8 mouse cellular contexts compared by ENCODE assay signal in the genomic region with DNA sequence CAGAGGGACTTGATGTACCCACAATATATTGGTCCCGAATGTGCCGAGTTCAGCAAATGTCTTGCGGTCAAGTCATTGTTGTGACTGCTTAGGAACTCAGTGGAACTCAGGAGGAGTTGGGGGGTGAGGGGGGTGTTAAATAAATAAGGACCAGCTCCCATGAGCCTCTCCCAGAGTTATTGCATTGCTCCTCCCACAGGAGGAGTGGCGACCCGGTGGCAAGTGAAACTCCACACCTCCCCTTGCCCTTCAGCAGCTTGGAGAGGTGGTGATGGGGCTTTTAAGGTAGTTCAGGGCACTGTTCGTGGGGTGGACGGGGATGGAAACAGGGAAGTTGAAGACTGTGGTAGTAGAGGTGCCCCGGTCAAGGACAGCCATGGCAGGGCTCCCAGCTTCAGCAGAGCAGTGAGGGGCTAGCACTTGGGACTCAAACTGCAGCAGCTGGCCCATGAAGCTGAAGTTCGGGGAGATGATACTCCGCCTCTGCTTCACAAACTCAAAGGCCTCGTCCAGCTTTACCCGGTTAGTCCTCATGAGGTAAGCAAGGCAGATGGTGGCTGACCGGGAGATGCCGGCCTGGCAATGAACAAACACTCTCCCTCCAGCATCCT. TPM values are rescaled to one million over a fixed set of nuclear protein-coding genes. Genes with fewer than 3 reads are reported as not detected.
DNase-seq lines count a peak whose midpoint lies in the region; ATAC-seq and TF ChIP-seq lines count a peak whose summit lies in the region.

No protein-coding gene starts in this region.

- ATAC-seq in G1E (ENCODE audit: extremely low read depth, insufficient number of reproducible peaks, low FRiP score, poor library complexity, severe bottlenecking): no peak
- ATAC-seq in forebrain, embryonic 12.5 days (ENCODE audit: low FRiP score): no peak
- no peak for ATAC-seq in stomach, embryonic 14.5 days (ENCODE audit: insufficient number of reproducible peaks, insufficient read depth, low FRiP score, low read depth)

- peaks cover 16% of the 10 kb centered on the region for H3K36me3 ChIP-seq in G1E (replicated peaks)
- peaks cover 7% of the 10 kb centered on the region for H3K36me3 ChIP-seq in forebrain, embryonic 12.5 days (replicated peaks)
- no peaks in the 10 kb centered on the region for H3K36me3 ChIP-seq in stomach, embryonic 14.5 days (ENCODE audit: control insufficient read depth, insufficient read depth, low read length)

- DNase-seq in 3T3-L1 (ENCODE audit: low read depth, low spot score) (peak; percentile 41), G1E (ENCODE audit: low spot score) (no peak)
- DNase-seq in induced T-regulatory cell, adult 2 months (ENCODE audit: low read depth): peak; percentile 68
- peak; percentile 75 to 86 for DNase-seq in lung, adult 18-20 months
- no peak for DNase-seq in thymus, adult 18-20 months
- no peak for DNase-seq in urinary bladder, postnatal 25 days (ENCODE audit: low spot score)

- peak overlapping the region; percentile 87 for H3K4me2 ChIP-seq in forebrain, embryonic 12.5 days
- H3K4me2 ChIP-seq in stomach, embryonic 14.5 days (replicated peaks; ENCODE audit: low read depth, low read length): peak overlapping the region; percentile 67

- peak overlapping the region; percentile 93 for H3K9ac ChIP-seq in forebrain, embryonic 12.5 days
- H3K9ac ChIP-seq in stomach, embryonic 14.5 days (replicated peaks; ENCODE audit: low read depth, low read length): no peak overlapping the region

- peaks cover 59% of the 10 kb centered on the region for H3K4me1 ChIP-seq in G1E (ENCODE audit: insufficient read depth, low read depth, low read length)
- H3K4me1 ChIP-seq in forebrain, embryonic 12.5 days: peaks cover 61% of the 10 kb centered on the region
- peaks cover 43% of the 10 kb centered on the region for H3K4me1 ChIP-seq in stomach, embryonic 14.5 days (ENCODE audit: control insufficient read depth, insufficient read depth, low read length)

- TF ChIP-seq CTCF in G1E (IDR thresholded peaks at IDR 0.05; ENCODE audit: low read depth, low read length): no peak

- no peaks in the 10 kb centered on the region for H3K9me3 ChIP-seq in G1E (replicated peaks)
- H3K9me3 ChIP-seq in forebrain, embryonic 12.5 days: no peaks in the 10 kb centered on the region
- no peaks in the 10 kb centered on the region for H3K9me3 ChIP-seq in stomach, embryonic 14.5 days (ENCODE audit: control insufficient read depth, low read depth, low read length)

- peak overlapping the region; percentile 27; the same call in 1 of the 2 replicates for H3K4me3 ChIP-seq in G1E (ENCODE audit: low read depth, low read length)
- peak overlapping the region; percentile 83 for H3K4me3 ChIP-seq in forebrain, embryonic 12.5 days (replicated peaks)
- H3K4me3 ChIP-seq in stomach, embryonic 14.5 days (ENCODE audit: low read depth, low read length): peak overlapping the region; percentile 58; the same call in 1 of the 2 replicates

- H3K27me3 ChIP-seq in G1E (ENCODE audit: insufficient read depth, low read length): peaks cover 13% of the 10 kb centered on the region
- H3K27me3 ChIP-seq in forebrain, embryonic 12.5 days: no peaks in the 10 kb centered on the region
- no peaks in the 10 kb centered on the region for H3K27me3 ChIP-seq in stomach, embryonic 14.5 days (ENCODE audit: control insufficient read depth, insufficient read depth, low read length)

- H3K27ac ChIP-seq in forebrain, embryonic 12.5 days: no peak overlapping the region
- H3K27ac ChIP-seq in stomach, embryonic 14.5 days (ENCODE audit: low read length): no peak overlapping the region

- 84% methylated on average over 14 of the region's 14 CpGs for WGBS in forebrain, embryonic 12.5 days
- 74% methylated on average over 14 of the region's 14 CpGs for WGBS in stomach, embryonic 14.5 days

RNA-seq across cellular contexts. Expression of gene Ergic1, which starts 55.2 kb away (rescaled TPM):
- total RNA-seq in G1E (2014; fragmentation: Nextera tagmentation): 92.7 and 103 TPM in 2 replicates
- 22.1 and 23.2 TPM in 2 replicates for total RNA-seq in G1E (2017)
- polyA plus RNA-seq in G1E (2012): 31.7 and 37.1 TPM in 2 replicates
- polyA plus RNA-seq in forebrain, embryonic 12.5 days (2016; fragmentation: Nextera tagmentation; extraction: Ambion mirVana): 99.9 and 105 TPM in 2 replicates
- 133 and 142 TPM in 2 replicates for polyA plus RNA-seq in stomach, embryonic 14.5 days (2014; fragmentation: Nextera tagmentation; extraction: Ambion mirVana)

RNA-seq across cellular contexts. Expression of gene Dusp1, which starts 55.8 kb away (rescaled TPM):
- total RNA-seq in G1E (2014; fragmentation: Nextera tagmentation): 41.8 and 43.0 TPM in 2 replicates
- total RNA-seq in G1E (2017): 4.9 and 5.0 TPM in 2 replicates
- polyA plus RNA-seq in G1E (2012): 5.5 and 6.3 TPM in 2 replicates
- polyA plus RNA-seq in forebrain, embryonic 12.5 days (2016; fragmentation: Nextera tagmentation; extraction: Ambion mirVana): 39.8 and 47.2 TPM in 2 replicates
- 16.2 and 21.0 TPM in 2 replicates for polyA plus RNA-seq in stomach, embryonic 14.5 days (2014; fragmentation: Nextera tagmentation; extraction: Ambion mirVana)

Comparison
In these comparisons a context has a peak if more than half of its experiments do, and no peak if none do; other contexts are left out.
1. DNase-seq: peak in 3T3-L1 (single experiment), induced T-regulatory cell, adult 2 months (single experiment) and lung, adult 18-20 months (2 of 2); none in G1E (single experiment), thymus, adult 18-20 months (0 of 2) and urinary bladder, postnatal 25 days (single experiment).
2. H3K4me3 ChIP-seq: peak in every context shown above with its lines; median percentile 83 in forebrain, embryonic 12.5 days; 58 in stomach, embryonic 14.5 days; 27 in G1E.